Mouse (Mus musculus) stomach, embryonic 15.5 days (tissue): ENCODE data around the gene Il1rl2. TPM values are rescaled to one million over a fixed set of nuclear protein-coding genes. Genes with fewer than 3 reads are reported as not detected.
"Not testable (repeated sequence)": the region's sequence is repeated elsewhere in the genome, so short reads cannot be mapped to it uniquely, and the experiment has no call there.

Source experiments
- ATAC-seq: fragments of 200-750 bp; cut with Nextera tagmentation; 2 replicates; pipeline ENCODE4 v1.8.0; 2017; ENCODE audit warnings: low read depth, moderate number of reproducible peaks, moderate TSS enrichment; ENCODE audit not compliant: insufficient read depth, low FRiP score
- H3K27ac ChIP-seq: fragments of 300-500 bp; sonication (generic); 2 replicates; pipeline ENCODE4 v1.5.1; 2015; ENCODE audit warnings: mild to moderate bottlenecking, inconsistent platforms
- H3K27me3 ChIP-seq: fragments of 300-500 bp; sonication (generic); replicated peaks from 2 replicates; pipeline ENCODE4 v1.6.1; 2015; ENCODE audit warnings: inconsistent platforms
- H3K36me3 ChIP-seq: fragments of 300-500 bp; sonication (generic); 2 replicates; pipeline ENCODE4 v1.6.1; 2015; ENCODE audit warnings: inconsistent platforms
- H3K4me1 ChIP-seq: fragments of 300-500 bp; sonication (generic); 2 replicates; pipeline ENCODE4 v1.6.1; 2015; ENCODE audit warnings: inconsistent platforms
- H3K4me2 ChIP-seq: fragments of 300-500 bp; sonication (generic); 2 replicates; pipeline ENCODE4 v1.6.1; 2015; ENCODE audit warnings: mild to moderate bottlenecking, inconsistent platforms
- H3K4me3 ChIP-seq: fragments of 300-500 bp; sonication (generic); replicated peaks from 2 replicates; pipeline ENCODE4 v1.5.1; 2015; ENCODE audit warnings: inconsistent platforms
- H3K9ac ChIP-seq: fragments of 300-500 bp; sonication (generic); 2 replicates; pipeline ENCODE4 v1.6.1; 2015; ENCODE audit warnings: inconsistent platforms
- H3K9me3 ChIP-seq: fragments of 300-500 bp; sonication (generic); 2 replicates; pipeline ENCODE4 v1.6.1; 2016; ENCODE audit warnings: inconsistent platforms
- WGBS: fragments of 180-500 bp; shearing (Covaris S2); methylation state at CpG from one replicate; pipeline ENCODE4 v1.1.7; 2015; 5-methylcytosine and 5-hydroxymethylcytosine counted together
- polyA plus RNA-seq: library from polyadenylated mRNA; unstranded; fragments of >200 nt; fragmentation: Nextera tagmentation; extraction: Ambion mirVana; gene quantifications from 2 replicates; pipeline ENCODE4 v1.2.1, GENCODE M21; 2015

Il1rl2 gene
- polyA plus RNA-seq, 1 experiment from 2014 or later: 7.5 TPM

- H3K4me2 ChIP-seq: no peak overlapping the region
- H3K4me1 ChIP-seq: no peaks in the 10 kb centered on the region
- H3K9me3 ChIP-seq: no peaks in the 10 kb centered on the region
- H3K27ac ChIP-seq: no peak overlapping the region
- ATAC-seq: no peak
- no peaks in the 10 kb centered on the region for H3K27me3 ChIP-seq
- WGBS: 83% methylated on average over 2 of the region's 2 CpGs
- no peaks in the 10 kb centered on the region for H3K36me3 ChIP-seq
- no peak overlapping the region for H3K9ac ChIP-seq
- no peak overlapping the region for H3K4me3 ChIP-seq
Measured at GRCm38 (mm10) chr1:40298053-40298452, 26.4 kb upstream of the Il1rl2 start.

GRCm38 (mm10) chr1:40303179-40303866 is 21.1 kb upstream of the Il1rl2 start:
- ATAC-seq: peak; percentile 63; the same call in 1 of the 2 replicates
- H3K9me3 ChIP-seq: no peaks in the 10 kb centered on the region
- no peaks in the 10 kb centered on the region for H3K4me1 ChIP-seq
- no peak overlapping the region for H3K4me2 ChIP-seq
- no peaks in the 10 kb centered on the region for H3K36me3 ChIP-seq
- 64% methylated on average over 7 of the region's 7 CpGs for WGBS
- no peaks in the 10 kb centered on the region for H3K27me3 ChIP-seq
- no peak overlapping the region for H3K27ac ChIP-seq
- no peak overlapping the region for H3K4me3 ChIP-seq
- H3K9ac ChIP-seq: no peak overlapping the region

GRCm38 (mm10) chr1:40304321-40304720 is 20.1 kb upstream of the Il1rl2 start:
- H3K36me3 ChIP-seq, H3K9ac ChIP-seq, H3K4me2 ChIP-seq, H3K4me1 ChIP-seq, H3K9me3 ChIP-seq, ATAC-seq, H3K27ac ChIP-seq, H3K4me3 ChIP-seq, H3K27me3 ChIP-seq: not testable (repeated sequence)
- 74% methylated on average over 4 of the region's 4 CpGs for WGBS

- no peak for ATAC-seq
- no peak overlapping the region for H3K27ac ChIP-seq
Measured at GRCm38 (mm10) chr1:40306111-40306510, 18.3 kb upstream of the Il1rl2 start.

GRCm38 (mm10) chr1:40311123-40311522 is 13.3 kb upstream of the Il1rl2 start:
- Histone ChIP-seq H3K27ac (no peak overlapping the region), H3K9me3 (no peaks in the 10 kb centered on the region), H3K4me1 (no peaks in the 10 kb centered on the region), H3K9ac (no peak overlapping the region), H3K36me3 (no peaks in the 10 kb centered on the region), H3K4me2 (no peak overlapping the region), H3K27me3 (no peaks in the 10 kb centered on the region), H3K4me3 (no peak overlapping the region)
- WGBS: 81% methylated on average over 3 of the region's 3 CpGs
- no peak for ATAC-seq

More at GRCm38 (mm10) chr1:40306111-40306510, 18.3 kb upstream of the Il1rl2 start:
- no peaks in the 10 kb centered on the region for H3K9me3 ChIP-seq
- H3K4me1 ChIP-seq: no peaks in the 10 kb centered on the region
- no peak overlapping the region for H3K9ac ChIP-seq
- 90% methylated on average over 2 of the region's 2 CpGs for WGBS
- no peaks in the 10 kb centered on the region for H3K36me3 ChIP-seq
- no peaks in the 10 kb centered on the region for H3K27me3 ChIP-seq
- no peak overlapping the region for H3K4me3 ChIP-seq
- H3K4me2 ChIP-seq: no peak overlapping the region

- WGBS: 80% methylated on average over 2 of the region's 2 CpGs
- ATAC-seq: no peak
- no peaks in the 10 kb centered on the region for H3K27me3 ChIP-seq
Measured at GRCm38 (mm10) chr1:40311625-40312024, 12.8 kb upstream of the Il1rl2 start.

GRCm38 (mm10) chr1:40314016-40314415 is 10.4 kb upstream of the Il1rl2 start:
- Histone ChIP-seq H3K9ac (no peak overlapping the region), H3K4me2 (no peak overlapping the region), H3K27me3 (no peaks in the 10 kb centered on the region), H3K4me1 (no peaks in the 10 kb centered on the region), H3K9me3 (no peaks in the 10 kb centered on the region), H3K36me3 (no peaks in the 10 kb centered on the region), H3K4me3 (no peak overlapping the region), H3K27ac (no peak overlapping the region)
- no peak for ATAC-seq
- WGBS: 79% methylated on average over 12 of the region's 12 CpGs

More at GRCm38 (mm10) chr1:40311625-40312024, 12.8 kb upstream of the Il1rl2 start:
- Histone ChIP-seq H3K36me3 (no peaks in the 10 kb centered on the region), H3K4me2 (no peak overlapping the region), H3K9me3 (no peaks in the 10 kb centered on the region), H3K9ac (no peak overlapping the region), H3K4me1 (no peaks in the 10 kb centered on the region), H3K4me3 (no peak overlapping the region), H3K27ac (no peak overlapping the region)

GRCm38 (mm10) chr1:40317657-40318056 is 6.8 kb upstream of the Il1rl2 start:
- Histone ChIP-seq H3K4me2 (no peak overlapping the region), H3K9ac (no peak overlapping the region), H3K27ac (peak overlapping the region; percentile 1; the same call in 1 of the 2 replicates), H3K27me3 (no peaks in the 10 kb centered on the region), H3K36me3 (no peaks in the 10 kb centered on the region), H3K9me3 (no peaks in the 10 kb centered on the region), H3K4me1 (no peaks in the 10 kb centered on the region), H3K4me3 (no peak overlapping the region)
- 85% methylated on average over 8 of the region's 8 CpGs for WGBS
- ATAC-seq: no peak

GRCm38 (mm10) chr1:40321824-40322223 is 2.6 kb upstream of the Il1rl2 start:
- no peak for ATAC-seq
- Histone ChIP-seq H3K27ac (no peak overlapping the region), H3K9me3 (no peaks in the 10 kb centered on the region), H3K36me3 (no peaks in the 10 kb centered on the region), H3K27me3 (peaks cover 6% of the 10 kb centered on the region; the same call in 1 of the 2 replicates), H3K4me3 (no peak overlapping the region), H3K9ac (no peak overlapping the region), H3K4me2 (no peak overlapping the region), H3K4me1 (0 out of 2 replicates have a peak, but pooled peaks cover 6% of the 10 kb centered on the region)
- WGBS: 73% methylated on average over 6 of the region's 6 CpGs

GRCm38 (mm10) chr1:40322543-40322942 is 1.9 kb upstream of the Il1rl2 start:
- ATAC-seq: no peak
- WGBS: 91% methylated on average over 3 of the region's 3 CpGs

GRCm38 (mm10) chr1:40324955-40325702 is 719 bp downstream of the Il1rl2 start:
- H3K4me3 ChIP-seq: peak overlapping the region; percentile 45
- peak overlapping the region; percentile 61 for H3K4me2 ChIP-seq
- no peak overlapping the region; the same call in 1 of the 2 replicates for H3K27ac ChIP-seq
- H3K9me3 ChIP-seq: no peaks in the 10 kb centered on the region
- no peaks in the 10 kb centered on the region for H3K36me3 ChIP-seq
- H3K9ac ChIP-seq: peak overlapping the region; percentile 1; the same call in 1 of the 2 replicates
- 0 out of 2 replicates have a peak, but pooled peaks cover 6% of the 10 kb centered on the region for H3K4me1 ChIP-seq
- H3K27me3 ChIP-seq: peaks cover 6% of the 10 kb centered on the region; the same call in 1 of the 2 replicates
- 5% methylated on average over 22 of the region's 22 CpGs for WGBS
- ATAC-seq: no peak

More at GRCm38 (mm10) chr1:40322543-40322942, 1.9 kb upstream of the Il1rl2 start:
- Histone ChIP-seq H3K9me3 (no peaks in the 10 kb centered on the region), H3K4me1 (0 out of 2 replicates have a peak, but pooled peaks cover 6% of the 10 kb centered on the region), H3K9ac (no peak overlapping the region), H3K4me3 (no peak overlapping the region), H3K4me2 (no peak overlapping the region), H3K27ac (no peak overlapping the region), H3K27me3 (peaks cover 6% of the 10 kb centered on the region; the same call in 1 of the 2 replicates), H3K36me3 (no peaks in the 10 kb centered on the region)
